Mouse (Mus musculus): ENCODE results near the gene Adcy10.

Gene Adcy10
- long read RNA-seq, experiment 1: 0 reads
- long read RNA-seq, experiment 2: 0 reads

- intact Hi-C loops (cut with DNase I): no loop called here
These were observed at the start of gene Adcy10 for GRCm38 (mm10) chr1:165484688-165485233. Gene Adcy10, plus strand, starts transcription at chr1:165485183.

DNA sequence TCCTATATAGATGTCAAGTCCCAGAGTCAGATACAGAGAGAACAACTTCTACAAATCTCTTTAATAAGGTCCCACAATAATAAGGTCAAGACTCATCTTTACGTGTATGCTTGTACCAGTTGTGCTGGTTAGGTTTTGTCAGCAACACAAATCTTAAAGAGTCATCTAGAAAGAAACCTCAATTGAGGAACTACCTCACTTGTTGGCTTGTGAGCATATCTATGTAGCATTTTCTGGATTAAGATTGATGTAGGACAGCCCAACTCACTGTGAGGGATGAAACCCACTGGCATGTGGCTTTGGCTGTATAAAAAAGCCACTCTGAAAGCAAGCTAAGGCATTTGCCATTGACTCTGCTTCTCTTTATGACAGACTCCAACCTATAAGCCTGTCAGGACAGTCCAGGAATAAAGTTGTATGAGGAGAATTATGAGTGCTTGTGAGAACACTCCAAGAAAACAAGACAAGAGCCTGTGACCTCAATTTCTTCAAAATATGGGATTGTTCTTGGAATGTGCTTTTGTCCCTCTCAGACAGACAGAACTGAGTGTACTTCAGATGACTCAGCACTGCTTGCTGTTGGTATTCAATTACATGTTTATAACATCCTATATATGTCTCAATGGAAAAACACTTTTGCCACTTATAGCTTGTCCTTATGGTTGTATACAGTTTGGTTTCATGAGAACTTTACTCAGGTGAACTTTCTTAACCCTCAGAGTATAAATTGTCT, 46.5 kb upstream of the Adcy10 start:
- intact Hi-C loops (cut with DNase I): no loop called here

DNA sequence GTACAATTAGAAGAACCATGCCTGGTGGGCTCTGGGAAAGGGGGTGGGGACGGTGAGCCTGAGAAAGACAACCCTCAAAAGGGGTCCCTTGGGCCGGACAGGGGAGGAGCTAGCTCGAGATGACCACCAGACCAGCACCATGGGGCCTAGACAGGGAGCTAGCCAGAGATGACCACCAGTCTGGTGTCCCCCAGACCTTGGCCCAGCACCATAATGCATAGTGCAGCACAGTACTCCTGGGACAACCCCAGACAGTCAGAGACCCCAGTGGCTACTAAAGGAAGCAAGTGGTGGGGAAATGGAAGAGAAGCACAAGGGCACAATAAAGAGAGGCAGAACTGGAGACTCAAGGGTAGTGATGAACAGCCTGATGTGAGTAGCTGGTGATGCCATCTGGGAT, 44.2 kb upstream of the Adcy10 start:
- intact Hi-C loops (cut with DNase I): no loop called here

DNA sequence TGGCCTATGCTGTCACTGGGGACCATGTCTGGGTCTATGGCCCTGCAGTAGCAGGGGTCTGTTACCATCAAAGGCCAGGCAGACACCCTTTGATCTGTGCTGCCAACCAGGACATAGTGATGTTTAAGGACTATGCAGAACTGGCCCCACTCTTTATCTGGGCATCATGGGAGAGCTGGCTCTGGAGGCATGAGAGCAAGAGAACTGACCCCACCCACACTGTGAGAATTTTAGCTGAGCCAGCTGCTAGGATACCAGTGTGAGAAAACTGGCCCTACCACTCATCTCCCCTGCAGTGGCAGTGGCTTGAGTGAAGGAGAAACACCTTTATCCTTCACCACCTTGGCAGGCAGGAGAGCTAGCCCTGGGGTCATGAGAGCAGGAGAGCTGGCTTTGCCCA, 43.8 kb upstream of the Adcy10 start:
- intact Hi-C loops (cut with DNase I): no loop called here

DNA sequence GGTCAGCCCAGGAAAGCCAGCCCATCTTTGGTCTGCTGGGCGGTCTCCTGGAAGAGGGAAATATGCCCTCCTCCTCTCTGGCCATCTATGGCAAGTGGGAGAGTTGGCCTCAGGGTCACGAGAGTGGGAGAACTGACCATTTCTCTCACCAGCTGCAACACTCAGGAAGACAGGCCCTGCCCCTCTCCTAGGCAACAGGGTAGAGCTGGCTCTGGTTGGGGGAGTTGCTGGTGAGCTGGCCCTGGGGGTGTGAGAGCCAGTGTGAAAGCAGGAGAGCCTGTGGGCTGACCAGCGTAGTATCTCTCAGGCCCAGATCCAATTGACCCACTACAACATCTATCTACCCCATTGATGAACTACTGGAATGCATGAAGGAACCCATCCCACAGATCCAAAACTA, 43.3 kb upstream of the Adcy10 start:
- intact Hi-C loops (cut with DNase I): no loop called here

- intact Hi-C loops (cut with DNase I): no loop called here
These were observed 25.9 kb upstream of the Adcy10 start for GRCm38 (mm10) chr1:165459041-165459502.

DNA sequence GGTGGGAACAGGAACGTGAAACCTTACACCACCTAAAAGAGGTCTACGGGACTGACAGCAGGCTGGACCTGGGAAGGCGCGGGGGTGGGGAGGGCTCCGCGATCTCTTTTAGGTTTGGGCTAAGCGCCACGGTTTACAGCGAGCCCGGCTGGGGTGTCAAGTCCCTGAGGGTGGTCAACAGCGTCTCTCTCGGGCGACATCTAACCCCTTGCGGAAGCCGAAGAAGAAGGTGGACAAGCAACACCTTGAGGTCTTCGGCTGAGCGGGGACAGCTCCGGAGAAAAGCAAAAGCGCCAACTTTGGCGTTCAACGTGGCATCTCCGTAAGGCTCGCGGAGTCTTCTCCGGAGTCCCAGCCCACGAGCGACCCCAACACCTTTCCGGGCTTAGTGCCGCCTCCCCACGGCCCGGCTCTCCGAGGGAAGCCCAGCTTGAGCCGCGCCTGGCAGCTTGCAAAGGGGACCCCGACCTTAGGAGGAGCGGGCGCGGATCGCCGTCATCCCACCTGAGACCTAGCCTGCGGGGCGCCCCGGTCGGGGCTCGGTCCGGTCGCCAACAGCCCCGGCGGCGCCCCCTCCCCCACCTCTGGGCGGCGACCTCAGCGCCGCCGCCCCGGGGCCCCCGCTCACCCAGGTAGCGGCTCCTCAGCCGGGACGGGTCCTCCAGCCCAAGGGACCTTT, 25.3 kb upstream of the Adcy10 start:
- intact Hi-C loops (cut with DNase I): loop anchor here (5.0 kb wide), 2 partner anchors 43 to 933 kb away; no protein-coding TSS in a partner anchor

GRCm38 (mm10) chr1:165460360-165460800, 24.6 kb upstream of the Adcy10 start, which contains the start of the genes Dcaf6 and Mpc2:
Gene Dcaf6, minus strand, starts transcription at chr1:165460475.
Gene Mpc2, plus strand, starts transcription at chr1:165460637.
- intact Hi-C loops (cut with DNase I): loop anchor here (5.0 kb wide), 2 partner anchors 42 to 932 kb away; no protein-coding TSS in a partner anchor

GRCm38 (mm10) chr1:165460801-165461377, 24.1 kb upstream of the Adcy10 start:
- intact Hi-C loops (cut with DNase I): loop anchor here (5.0 kb wide), 2 partner anchors 41 to 931 kb away; no protein-coding TSS in a partner anchor

- intact Hi-C loops (cut with DNase I): loop anchor here (5.0 kb wide), 2 partner anchors 41 to 931 kb away; no protein-coding TSS in a partner anchor
These were observed 23.3 kb upstream of the Adcy10 start for GRCm38 (mm10) chr1:165461681-165462080.

GRCm38 (mm10) chr1:165462861-165463260, 22.1 kb upstream of the Adcy10 start:
- intact Hi-C loops (cut with DNase I): loop anchor here (5.0 kb wide), 2 partner anchors 39 to 929 kb away; no protein-coding TSS in a partner anchor

DNA sequence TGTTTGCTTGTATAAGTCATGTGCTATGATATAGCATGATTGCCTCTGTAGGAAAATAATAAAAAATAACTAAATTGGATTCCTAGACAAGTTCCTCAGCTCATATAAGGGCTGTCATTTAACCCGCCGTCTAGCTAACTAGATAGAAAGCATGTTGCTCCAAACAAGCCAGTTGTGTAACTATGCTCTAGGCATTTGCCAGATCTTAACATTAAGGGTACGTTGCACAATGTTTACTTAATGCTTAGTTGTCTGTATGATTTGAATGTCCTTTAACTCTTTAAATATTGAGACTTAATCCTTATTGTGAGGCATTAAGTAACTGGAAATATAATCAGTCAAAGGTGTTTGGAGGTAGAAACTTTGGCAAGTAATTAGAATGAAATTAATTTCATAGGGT, 20.4 kb upstream of the Adcy10 start:
- intact Hi-C loops (cut with DNase I): loop anchor here (5.0 kb wide), 2 partner anchors 38 to 928 kb away; no protein-coding TSS in a partner anchor

GRCm38 (mm10) chr1:165468971-165469370, 16.0 kb upstream of the Adcy10 start:
- intact Hi-C loops (cut with DNase I): no loop called here

GRCm38 (mm10) chr1:165469717-165470116, 15.3 kb upstream of the Adcy10 start:
- intact Hi-C loops (cut with DNase I): no loop called here

GRCm38 (mm10) chr1:165471490-165471889, 13.5 kb upstream of the Adcy10 start:
- intact Hi-C loops (cut with DNase I): no loop called here

- intact Hi-C loops (cut with DNase I): no loop called here
These were observed 1.1 kb downstream of the Adcy10 start for GRCm38 (mm10) chr1:165486108-165486507.

- intact Hi-C loops (cut with DNase I): no loop called here
These were observed 4.2 kb downstream of the Adcy10 start for GRCm38 (mm10) chr1:165489197-165489596.

DNA sequence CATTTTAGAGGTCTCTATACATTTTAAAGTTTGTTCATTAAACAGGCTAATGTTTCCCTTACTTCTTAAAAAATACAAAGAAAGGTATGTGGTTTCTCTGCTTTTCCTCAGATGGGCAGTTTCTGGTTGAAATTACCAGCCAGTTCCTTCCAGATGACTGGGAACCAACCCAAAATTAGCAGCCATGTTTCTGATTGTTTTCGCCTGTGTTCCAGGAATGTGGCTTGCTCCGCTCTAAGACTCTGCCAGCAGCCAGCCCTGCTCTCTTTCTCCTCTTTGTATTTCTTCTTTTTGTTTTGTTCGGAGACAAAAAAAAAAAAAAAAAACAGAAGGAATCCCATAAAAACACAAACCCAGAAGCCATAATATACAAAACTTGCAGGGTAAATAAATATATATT, 13.9 kb downstream of the Adcy10 start:
- intact Hi-C loops (cut with DNase I): no loop called here

DNA sequence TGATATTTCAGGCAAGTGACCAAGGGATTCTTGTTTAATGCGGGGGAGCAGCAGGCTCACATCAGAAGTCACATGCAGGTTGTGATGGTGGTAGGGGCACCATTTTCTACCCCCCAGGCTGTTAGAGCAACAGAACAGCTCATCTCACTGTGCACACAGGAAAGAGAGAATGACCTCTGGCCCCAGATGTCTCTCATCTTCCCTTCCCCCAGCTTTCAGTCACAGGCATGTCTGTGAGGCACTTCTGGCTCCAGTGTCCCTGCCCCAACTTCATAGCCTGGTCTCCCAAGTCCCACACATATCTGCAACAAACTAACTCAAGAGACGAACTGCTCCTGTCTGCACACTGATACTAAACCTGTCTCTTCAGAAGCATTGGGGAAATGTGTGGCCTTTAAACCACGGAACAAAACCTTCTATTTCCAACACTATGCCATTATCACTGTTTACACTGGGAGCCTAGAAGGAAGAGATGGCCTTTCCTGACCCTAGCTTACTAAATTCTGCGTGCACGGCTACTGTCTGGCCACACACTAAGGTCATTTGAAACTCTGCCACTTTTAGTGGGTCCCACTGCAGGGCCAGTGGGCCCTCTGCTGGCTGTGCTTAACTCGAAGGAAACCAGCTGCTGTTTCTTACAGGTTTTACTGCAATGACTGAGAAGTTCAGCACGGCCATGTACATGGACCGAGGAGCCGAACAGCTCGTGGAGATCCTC, 18.5 kb downstream of the Adcy10 start:
- intact Hi-C loops (cut with DNase I): loop anchor here (5.0 to 10.0 kb wide), 2 partner anchors 41 to 119 kb away; partner anchors contain the start of genes Dcaf6 and Mpc2

DNA sequence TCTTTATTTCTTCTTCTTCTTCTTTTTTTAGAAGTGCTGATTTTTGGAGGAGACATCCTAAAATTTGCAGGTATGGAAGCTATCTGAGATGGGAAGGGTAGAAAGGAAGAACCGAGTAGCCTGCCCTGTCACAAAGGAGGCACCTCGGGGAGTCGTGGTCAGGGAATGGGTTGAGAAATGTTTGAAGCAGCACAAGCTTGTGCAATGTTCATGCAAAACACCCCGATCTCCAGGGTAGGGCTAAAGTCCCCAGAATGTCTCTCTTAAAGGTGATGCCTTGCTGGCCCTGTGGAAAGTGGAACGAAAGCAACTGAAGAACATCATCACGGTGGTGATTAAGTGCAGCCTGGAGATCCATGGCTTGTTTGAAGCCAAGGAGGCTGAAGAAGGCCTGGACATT, 21.3 kb downstream of the Adcy10 start:
- intact Hi-C loops (cut with DNase I): loop anchor here (10.0 kb wide), 1 partner anchor 122 kb away; no protein-coding TSS in a partner anchor
